Mouse (Mus musculus) brain, embryonic 14.5 days (tissue): ENCODE measurements around the gene Taf13.

Source experiments
- CTCF ChIP-seq: fragments of 200-500 bp; IDR thresholded peaks from 2 replicates; pipeline ENCODE4 v1.5.1; 2012; ENCODE audit warnings: inconsistent platforms, mild to moderate bottlenecking, moderate library complexity, borderline replicate concordance; ENCODE audit not compliant: insufficient read depth, insufficient read length; ENCODE audit errors: extremely low read depth
- POLR2A ChIP-seq: fragments of 200-500 bp; IDR thresholded peaks from 2 replicates; pipeline ENCODE4 v1.6.1; 2012; ENCODE audit warnings: mild to moderate bottlenecking, inconsistent platforms, borderline replicate concordance; ENCODE audit not compliant: poor library complexity, insufficient read depth, insufficient read length, severe bottlenecking; ENCODE audit errors: extremely low read depth

- no peak for TF ChIP-seq CTCF
- TF ChIP-seq POLR2A, result no peak
These were observed 37.5 kb upstream of the Taf13 start, which contains the start of gene 1700013F07Rik for GRCm38 (mm10) chr3:108533951-108534350.
